Mouse (Mus musculus): Measurements from ENCODE around the gene Gm9736.
"Not testable (repeated sequence)": the region's sequence is repeated elsewhere in the genome, so short reads cannot be mapped to it uniquely, and the experiment has no call there.

Gm9736 gene

GRCm38 (mm10) chr10:77751254-77751653 lies at the start of gene Gm9736:
Gene Gm9736 (minus strand): TSS chr10:77751354.
- not testable (repeated sequence) for DNase-seq (ENCODE audit: low read depth, low spot score)

GRCm38 (mm10) chr10:77798921-77799508 lies 47.9 kb upstream of the Gm9736 start, which contains the start of gene Gm19668:
Gene Gm19668 (minus strand): TSS chr10:77799133.
- peak; percentile 9 for DNase-seq (ENCODE audit: low read depth, low spot score)

- DNase-seq (ENCODE audit: low read depth, low spot score) = not testable (repeated sequence)
These were observed 47.2 kb upstream of the Gm9736 start for GRCm38 (mm10) chr10:77798164-77798920.

GRCm38 (mm10) chr10:77797677-77798076 lies 46.5 kb upstream of the Gm9736 start:
- no peak for DNase-seq (ENCODE audit: low read depth, low spot score)

GRCm38 (mm10) chr10:77794976-77795375 lies 43.8 kb upstream of the Gm9736 start, which contains the start of gene Gm9639:
Gene Gm9639 (minus strand): TSS chr10:77795076.
- no peak for DNase-seq (ENCODE audit: low read depth, low spot score)

- DNase-seq (ENCODE audit: low read depth, low spot score) = no peak
These were observed 37.5 kb upstream of the Gm9736 start for GRCm38 (mm10) chr10:77788621-77789020.

GRCm38 (mm10) chr10:77787876-77788275 lies 36.7 kb upstream of the Gm9736 start, which contains the start of gene Gm7137:
Gene Gm7137 (minus strand): TSS chr10:77788200.
- not testable (repeated sequence) for DNase-seq (ENCODE audit: low read depth, low spot score)

- DNase-seq (ENCODE audit: low read depth, low spot score) = not testable (repeated sequence)
These were observed 32.2 kb upstream of the Gm9736 start for GRCm38 (mm10) chr10:77783396-77783795.

- DNase-seq (ENCODE audit: low read depth, low spot score) = not testable (repeated sequence)
These were observed 31.3 kb upstream of the Gm9736 start, which contains the start of gene Gm3250 for GRCm38 (mm10) chr10:77782442-77782841. Gene Gm3250 (minus strand): TSS chr10:77782542.

GRCm38 (mm10) chr10:77776844-77777243 lies 25.7 kb upstream of the Gm9736 start, which contains the start of gene Gm7138:
Gene Gm7138 (minus strand): TSS chr10:77776944.
- not testable (repeated sequence) for DNase-seq (ENCODE audit: low read depth, low spot score)

GRCm38 (mm10) chr10:77772142-77772541 lies 21.0 kb upstream of the Gm9736 start:
- DNase-seq (ENCODE audit: low read depth, low spot score) = not testable (repeated sequence)

GRCm38 (mm10) chr10:77771225-77771624 lies 20.1 kb upstream of the Gm9736 start, which contains the start of gene Gm3238:
Gene Gm3238 (minus strand): TSS chr10:77771325.
- DNase-seq (ENCODE audit: low read depth, low spot score) = not testable (repeated sequence)

- no peak for DNase-seq (ENCODE audit: low read depth, low spot score)
These were observed 18.6 kb upstream of the Gm9736 start for GRCm38 (mm10) chr10:77769727-77770126.

GRCm38 (mm10) chr10:77759582-77759981 lies 8.4 kb upstream of the Gm9736 start, which contains the start of gene Gm3233:
Gene Gm3233 (minus strand): TSS chr10:77759682.
- not testable (repeated sequence) for DNase-seq (ENCODE audit: low read depth, low spot score)

- no peak for DNase-seq (ENCODE audit: low read depth, low spot score)
These were observed 2.3 kb upstream of the Gm9736 start for GRCm38 (mm10) chr10:77753448-77753847.

- DNase-seq (ENCODE audit: low read depth, low spot score) = not testable (repeated sequence)
These were observed 1.2 kb upstream of the Gm9736 start for GRCm38 (mm10) chr10:77752312-77752711.

GRCm38 (mm10) chr10:77750686-77751085 lies 468 bp downstream of the Gm9736 start:
- not testable (repeated sequence) for DNase-seq (ENCODE audit: low read depth, low spot score)

- DNase-seq (ENCODE audit: low read depth, low spot score) = not testable (repeated sequence)
These were observed 9.0 kb downstream of the Gm9736 start, which contains the start of gene Gm18596 for GRCm38 (mm10) chr10:77741924-77742688. Gene Gm18596 (minus strand): TSS chr10:77742638.

GRCm38 (mm10) chr10:77738929-77739328 lies 12.2 kb downstream of the Gm9736 start:
- no peak for DNase-seq (ENCODE audit: low read depth, low spot score)

- DNase-seq (ENCODE audit: low read depth, low spot score) = no peak
These were observed 15.2 kb downstream of the Gm9736 start for GRCm38 (mm10) chr10:77735928-77736327.

- no peak for DNase-seq (ENCODE audit: low read depth, low spot score)
These were observed 21.9 kb downstream of the Gm9736 start for GRCm38 (mm10) chr10:77729241-77729640.
